Mouse (Mus musculus): ENCODE results near the gene Fank1. TPM values are rescaled to one million over a fixed set of nuclear protein-coding genes. Genes with fewer than 3 reads are reported as not detected.

The Fank1 gene
- polyA plus RNA-seq, 1 experiment from 2014 or later = 1.1 TPM

DNA sequence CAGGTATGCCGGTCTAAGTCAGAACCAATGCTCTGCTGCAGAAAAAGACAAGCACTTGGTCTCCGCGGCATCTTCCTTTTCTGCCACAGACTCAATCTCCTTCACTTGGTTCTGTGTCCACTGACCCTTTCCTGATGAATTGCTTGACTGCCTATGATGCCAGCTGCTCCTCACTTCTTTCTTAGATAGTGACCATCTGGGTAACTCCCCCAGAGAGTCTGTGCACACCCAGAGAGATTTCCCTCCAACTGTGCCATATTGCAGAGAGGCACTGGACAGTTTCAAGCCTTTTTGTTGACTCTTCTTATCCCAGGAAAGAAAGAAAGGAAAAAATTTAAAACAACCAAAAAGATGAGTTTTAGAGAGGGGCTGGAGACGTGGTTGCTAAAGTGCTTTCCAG, 144.6 kb downstream of the Fank1 start:
- 92% methylated on average over 4 of the region's 4 CpGs for WGBS
- Histone ChIP-seq H3K9ac (no peak overlapping the region), H3K4me1 (no peaks in the 10 kb centered on the region), H3K9me3 (no peaks in the 10 kb centered on the region), H3K4me2 (replicated peaks) (no peak overlapping the region), H3K36me3 (no peaks in the 10 kb centered on the region), H3K4me3 (no peak overlapping the region), H3K27me3 (replicated peaks) (no peaks in the 10 kb centered on the region), H3K27ac (no peak overlapping the region)
- ATAC-seq (ENCODE audit: low FRiP score, low read depth) = no peak

- Histone ChIP-seq H3K27me3 (replicated peaks) (no peaks in the 10 kb centered on the region), H3K9me3 (no peaks in the 10 kb centered on the region), H3K4me1 (peaks cover 7% of the 10 kb centered on the region; the same call in 1 of the 2 replicates), H3K4me2 (replicated peaks) (no peak overlapping the region), H3K4me3 (no peak overlapping the region), H3K27ac (no peak overlapping the region), H3K36me3 (no peaks in the 10 kb centered on the region), H3K9ac (no peak overlapping the region)
- no peak for ATAC-seq (ENCODE audit: low FRiP score, low read depth)
- 79% methylated on average over 6 of the region's 6 CpGs for WGBS
Measured at GRCm38 (mm10) chr7:133923994-133924393, 147.3 kb downstream of the Fank1 start.

DNA sequence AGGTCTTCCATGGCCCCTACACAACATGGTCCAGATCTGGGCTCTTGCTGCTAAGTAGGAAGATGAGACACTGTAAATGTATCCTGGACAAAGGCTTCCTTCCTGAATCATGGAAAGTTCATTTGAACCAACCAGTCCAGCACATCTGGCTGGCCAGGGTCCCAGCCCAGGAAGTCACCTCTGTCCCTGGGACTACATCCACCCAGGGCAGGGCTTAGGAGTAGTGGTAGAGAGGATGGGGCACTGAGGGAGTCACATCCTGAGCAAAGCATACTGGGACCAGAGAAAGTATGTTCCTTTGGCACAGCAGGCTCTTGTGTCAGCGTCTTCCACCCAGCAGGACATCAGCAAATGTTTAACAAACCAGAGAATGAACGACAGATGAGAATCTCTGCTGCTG, 149.1 kb downstream of the Fank1 start:
- H3K4me2 ChIP-seq (replicated peaks) = no peak overlapping the region
- H3K27ac ChIP-seq = no peak overlapping the region
- no peaks in the 10 kb centered on the region for H3K36me3 ChIP-seq
- H3K27me3 ChIP-seq (replicated peaks) = no peaks in the 10 kb centered on the region
- WGBS = 40% methylated on average over 2 of the region's 2 CpGs
- H3K9ac ChIP-seq = no peak overlapping the region
- H3K9me3 ChIP-seq = no peaks in the 10 kb centered on the region
- no peak for ATAC-seq (ENCODE audit: low FRiP score, low read depth)
- H3K4me1 ChIP-seq = peaks cover 7% of the 10 kb centered on the region; the same call in 1 of the 2 replicates
- no peak overlapping the region for H3K4me3 ChIP-seq

- Histone ChIP-seq H3K4me1 (peaks cover 7% of the 10 kb centered on the region; the same call in 1 of the 2 replicates), H3K27me3 (replicated peaks) (no peaks in the 10 kb centered on the region), H3K27ac (no peak overlapping the region), H3K4me2 (replicated peaks) (no peak overlapping the region), H3K4me3 (no peak overlapping the region), H3K9ac (no peak overlapping the region), H3K9me3 (no peaks in the 10 kb centered on the region), H3K36me3 (no peaks in the 10 kb centered on the region)
- WGBS = 81% methylated on average over 3 of the region's 3 CpGs
- ATAC-seq (ENCODE audit: low FRiP score, low read depth) = no peak
Measured at GRCm38 (mm10) chr7:133928981-133929380, 152.3 kb downstream of the Fank1 start.

Other genes starting within 250 kb of the Fank1 start
- gene Tex36, start 174.7 kb upstream of the Fank1 start, polyA plus RNA-seq (2016; fragmentation: Nextera tagmentation; extraction: Ambion mirVana) = not detected in 2 replicates
- gene Edrf1, start 139.3 kb upstream of the Fank1 start, polyA plus RNA-seq (2016; fragmentation: Nextera tagmentation; extraction: Ambion mirVana) = 31.3 and 33.8 TPM in 2 replicates
- gene Mmp21, start 96.8 kb upstream of the Fank1 start, polyA plus RNA-seq (2016; fragmentation: Nextera tagmentation; extraction: Ambion mirVana) = 0.18 TPM in 1 of 2 replicates, not detected in the other
- gene Bccip, start 67.5 kb upstream of the Fank1 start, polyA plus RNA-seq (2016; fragmentation: Nextera tagmentation; extraction: Ambion mirVana) = 128 and 134 TPM in 2 replicates
- 40.8 and 44.3 TPM in 2 replicates for gene Uros, start 66.8 kb upstream of the Fank1 start, polyA plus RNA-seq (2016; fragmentation: Nextera tagmentation; extraction: Ambion mirVana)
- gene Dhx32, start 5.9 kb downstream of the Fank1 start, polyA plus RNA-seq (2016; fragmentation: Nextera tagmentation; extraction: Ambion mirVana) = 34.4 and 36.8 TPM in 2 replicates